Mouse (Mus musculus) left cerebral cortex, adult 2 months (tissue): ENCODE measurements around the gene Rhoa. TPM values are rescaled to one million over a fixed set of nuclear protein-coding genes. Genes with fewer than 3 reads are reported as not detected.

Experiments
- DNase-seq, 2 experiments: peaks; one replicate each; pipeline ENCODE4 v3.0.0; 2021 to 2022; ENCODE audit warnings: low spot score in 2 of 2, mixed read lengths in 1 of 2; ENCODE audit errors: extremely low spot score in 1 of 2
- H3K27ac ChIP-seq: fragments of 200-600 bp; 2 replicates; pipeline ENCODE4 v1.8.1; 2022
- H3K4me3 ChIP-seq: fragments of 200-600 bp; 2 replicates; pipeline ENCODE4 v1.8.1; 2022
- CTCF ChIP-seq: fragments of 200-600 bp; IDR thresholded peaks from 2 replicates; pipeline ENCODE4 v1.8.1; 2022; ENCODE audit warnings: antibody characterized with exemption, mild to moderate bottlenecking, moderate library complexity
- intact Hi-C: fragments of 180-260 bp; cut with DNase I; formaldehyde crosslinking; loops from one replicate; pipeline ENCODE4 v1.15.1; 2025
- total RNA-seq, 2 experiments: library from RNA; stranded (reverse); gene quantifications; 2 replicates each; pipeline ENCODE4 v1.2.3; 2021

The Rhoa gene
- total RNA-seq, 2 experiments from 2014 or later: 154 to 159 TPM

DNA sequence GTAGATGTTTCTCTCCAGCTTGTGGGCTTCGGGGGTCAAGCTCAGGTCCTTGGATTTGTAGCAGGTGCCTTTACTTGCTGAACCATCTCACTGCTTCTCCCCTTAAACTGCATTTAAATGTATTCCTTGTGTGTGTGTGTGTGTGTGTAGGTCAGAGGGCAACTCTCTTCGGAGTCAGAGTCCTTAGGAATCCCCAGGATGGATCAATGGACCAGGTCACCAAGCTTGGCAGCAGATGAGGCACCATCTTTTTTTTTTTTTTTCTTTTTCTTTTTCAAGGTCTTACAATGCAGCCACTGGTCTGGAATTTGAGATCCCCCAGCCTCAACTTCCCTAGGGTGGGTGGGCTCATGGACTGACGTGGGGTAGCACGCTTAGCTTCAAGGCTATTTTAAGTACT, 38.5 kb downstream of the Rhoa start:
- no peak for DNase-seq
- H3K4me3 ChIP-seq: no peak overlapping the region
- TF ChIP-seq CTCF: no peak
- intact Hi-C loops: no loop called here
- H3K27ac ChIP-seq: no peak overlapping the region

DNA sequence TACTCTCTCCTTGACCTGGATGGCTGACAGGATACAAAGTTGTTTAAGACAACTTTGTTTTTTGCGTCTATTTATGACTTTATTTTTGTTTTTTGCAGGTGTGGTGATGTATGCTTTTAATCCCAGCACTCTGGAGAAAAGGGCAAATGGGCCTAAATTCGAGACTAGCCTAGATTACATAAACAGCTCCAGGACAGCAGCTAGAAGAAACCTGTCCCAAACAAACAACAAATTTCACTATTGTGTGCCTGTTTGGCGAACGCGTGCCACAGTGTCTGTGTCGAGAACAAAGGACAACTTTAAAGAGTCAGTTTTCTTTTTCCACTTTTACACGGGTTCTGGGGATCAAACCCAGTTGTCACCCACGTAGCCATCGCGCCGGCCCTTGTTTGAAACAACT, 41.1 kb downstream of the Rhoa start:
- intact Hi-C loops: loop anchor here (1.0 kb wide), 1 partner anchor 41 kb away; the partner anchor contains the start of genes Rhoa and Tcta
- peak overlapping the region; percentile 99 for H3K27ac ChIP-seq
- DNase-seq: no peak
- H3K4me3 ChIP-seq: peak overlapping the region; percentile 76
- TF ChIP-seq CTCF: no peak

DNA sequence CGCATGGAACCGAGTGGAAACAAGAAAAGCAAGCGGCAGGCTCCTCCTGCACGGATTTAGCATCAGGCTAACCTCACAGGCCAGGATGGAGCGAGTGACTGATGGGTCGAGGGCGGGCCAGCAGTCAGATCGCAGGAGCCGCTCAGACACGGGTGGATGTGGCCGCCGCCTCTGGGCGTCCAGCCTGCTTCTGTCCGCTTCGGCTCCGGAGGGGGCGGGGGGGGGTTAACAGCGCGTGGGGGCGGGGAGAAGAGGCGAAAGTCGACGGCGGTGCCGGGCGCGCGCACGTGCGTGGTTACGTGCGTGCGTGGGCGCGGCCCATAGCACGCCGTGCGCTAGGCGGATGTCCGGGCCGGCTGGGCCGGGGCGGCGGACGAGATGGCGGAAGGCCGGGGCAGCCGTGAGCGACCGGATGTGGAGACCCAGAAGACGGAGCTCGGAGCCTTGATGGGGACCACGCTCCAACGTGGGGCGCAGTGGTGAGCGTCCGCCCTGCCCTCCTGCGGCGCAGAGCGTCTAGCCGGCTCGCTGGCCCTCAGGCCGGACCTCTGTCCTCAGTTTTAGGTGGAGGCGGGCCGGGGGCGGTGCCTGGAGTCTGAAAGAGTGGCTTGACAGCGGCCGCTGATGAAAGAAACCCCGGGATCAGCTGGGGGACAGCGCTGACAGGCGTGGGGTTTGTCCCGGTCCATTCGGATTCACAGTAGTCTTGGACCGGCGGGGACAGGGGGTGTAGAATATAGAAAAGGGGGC, 41.8 kb downstream of the Rhoa start, which contains the start of gene Usp4:
Usp4 (plus strand) TSS at position 314 of the 750 bp plus-strand sequence.
- peak within 1 kb of the TSS; percentile 76 for H3K4me3 ChIP-seq
- no peak for TF ChIP-seq CTCF
- intact Hi-C loops: loop anchor here (1.0 kb wide), 1 partner anchor 41 kb away; the partner anchor contains the start of genes Rhoa and Tcta
- H3K27ac ChIP-seq: peak within 1 kb of the TSS; percentile 99
- peak; percentile 84 to 87 for DNase-seq

DNA sequence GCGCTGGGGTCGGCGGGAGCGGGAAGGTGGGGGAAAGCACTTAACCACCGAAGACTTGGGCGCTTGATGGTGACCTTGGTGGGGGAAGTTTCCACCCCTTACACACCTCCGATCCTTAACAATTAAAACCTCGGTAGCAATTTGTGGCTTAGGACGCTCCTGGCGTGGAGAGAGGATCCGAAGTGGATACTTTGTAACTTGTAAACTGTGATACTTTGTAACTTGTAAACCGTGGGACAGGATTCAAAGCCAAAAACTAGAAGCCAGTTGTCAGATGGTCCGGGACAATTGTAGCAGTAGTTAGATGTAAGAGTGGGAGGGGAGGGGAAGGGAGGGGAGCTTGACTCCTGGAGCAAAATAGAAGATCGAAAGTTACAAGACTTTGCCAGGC, 42.4 kb downstream of the Rhoa start:
- intact Hi-C loops: no loop called here
- H3K27ac ChIP-seq: peak overlapping the region; percentile 99
- no peak for DNase-seq
- TF ChIP-seq CTCF: no peak
- peak overlapping the region; percentile 76 for H3K4me3 ChIP-seq

DNA sequence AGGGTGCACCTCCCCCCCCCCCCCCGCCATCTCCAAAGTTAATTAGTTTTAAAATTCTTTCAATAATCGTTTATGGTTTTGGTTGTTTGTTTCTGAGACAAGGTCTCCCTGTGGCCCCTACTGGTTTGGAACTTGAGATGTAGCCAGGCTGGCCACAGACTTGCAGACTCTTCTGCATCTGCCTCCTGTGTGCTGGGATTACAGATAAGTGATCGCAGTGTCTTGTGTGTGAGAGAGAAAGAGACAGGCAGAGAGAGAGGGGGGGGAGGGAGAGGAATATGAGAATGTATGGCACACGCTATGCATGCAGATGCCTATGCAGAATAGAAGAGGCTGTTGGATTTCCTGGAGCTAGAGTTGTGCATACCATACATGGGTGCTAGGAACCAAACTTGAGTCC, 43.8 kb downstream of the Rhoa start:
- intact Hi-C loops: no loop called here

DNA sequence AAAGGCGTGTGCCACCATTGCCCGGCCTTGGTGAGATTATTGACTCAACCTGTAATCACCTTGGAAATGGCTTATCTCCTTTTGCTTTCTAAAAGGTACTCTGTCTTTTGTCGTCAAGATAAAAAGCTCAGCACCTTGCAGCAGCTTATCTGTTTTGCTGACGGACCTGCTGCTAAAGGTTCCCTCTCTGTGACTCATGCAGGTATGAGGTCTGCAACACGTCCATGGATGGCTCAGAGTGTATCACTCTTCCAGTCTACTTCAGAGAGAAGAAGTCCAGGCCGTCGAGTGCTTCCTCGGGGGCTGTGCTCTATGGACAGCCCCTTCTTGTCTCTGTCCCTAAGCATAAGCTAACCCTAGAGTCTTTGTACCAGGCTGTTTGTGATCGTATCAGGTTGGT, 72.3 kb downstream of the Rhoa start:
- H3K4me3 ChIP-seq: no peak overlapping the region
- intact Hi-C loops: no loop called here
- no peak for TF ChIP-seq CTCF
- no peak for DNase-seq
- no peak overlapping the region for H3K27ac ChIP-seq

More for the DNA sequence above, 43.8 kb downstream of the Rhoa start:
- no peak for DNase-seq
- Histone ChIP-seq H3K27ac (no peak overlapping the region), H3K4me3 (no peak overlapping the region)
- TF ChIP-seq CTCF: no peak

DNA sequence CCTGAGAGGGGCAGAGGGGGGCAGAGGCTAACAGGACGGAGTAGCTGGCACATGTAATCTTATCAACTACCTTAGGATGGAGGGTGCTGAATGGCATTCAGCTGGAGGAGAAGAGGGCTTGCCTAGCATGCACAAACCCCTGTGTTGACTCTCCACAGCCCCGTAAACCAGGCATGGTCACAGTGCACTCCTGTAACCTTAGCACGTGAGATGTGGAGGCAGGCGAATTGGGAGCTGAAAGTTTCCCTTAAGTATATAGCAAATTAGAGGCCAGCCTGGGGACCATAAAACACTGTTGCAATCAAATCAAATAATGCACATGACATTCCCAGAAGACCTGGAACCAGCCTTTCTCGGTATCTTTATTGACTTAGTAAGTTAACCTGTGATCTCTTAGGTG, 72.8 kb downstream of the Rhoa start:
- no peak for TF ChIP-seq CTCF
- DNase-seq: no peak
- H3K27ac ChIP-seq: no peak overlapping the region
- no peak overlapping the region for H3K4me3 ChIP-seq
- intact Hi-C loops: no loop called here

DNA sequence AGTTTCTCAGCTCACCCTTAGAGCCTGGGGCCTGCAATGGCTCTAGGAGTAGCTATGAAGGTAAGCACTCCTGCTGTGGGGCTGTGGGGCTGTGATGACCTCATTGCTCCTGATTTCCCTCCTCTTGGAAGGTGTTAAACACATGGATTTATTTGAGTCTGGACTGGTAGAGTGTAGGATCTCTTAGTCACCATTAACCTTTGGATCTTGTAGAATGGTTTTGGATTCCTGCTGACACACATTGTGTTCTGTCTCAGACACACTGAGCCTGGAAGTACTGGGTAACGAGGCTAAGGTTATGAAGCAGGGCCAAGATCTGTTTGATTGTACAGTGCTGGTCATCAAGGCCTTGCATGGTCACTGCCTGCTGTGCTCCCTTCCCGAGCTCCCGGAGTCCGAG, 73.4 kb downstream of the Rhoa start:
- intact Hi-C loops: no loop called here
- no peak for TF ChIP-seq CTCF
- H3K27ac ChIP-seq: no peak overlapping the region
- H3K4me3 ChIP-seq: no peak overlapping the region
- no peak for DNase-seq

DNA sequence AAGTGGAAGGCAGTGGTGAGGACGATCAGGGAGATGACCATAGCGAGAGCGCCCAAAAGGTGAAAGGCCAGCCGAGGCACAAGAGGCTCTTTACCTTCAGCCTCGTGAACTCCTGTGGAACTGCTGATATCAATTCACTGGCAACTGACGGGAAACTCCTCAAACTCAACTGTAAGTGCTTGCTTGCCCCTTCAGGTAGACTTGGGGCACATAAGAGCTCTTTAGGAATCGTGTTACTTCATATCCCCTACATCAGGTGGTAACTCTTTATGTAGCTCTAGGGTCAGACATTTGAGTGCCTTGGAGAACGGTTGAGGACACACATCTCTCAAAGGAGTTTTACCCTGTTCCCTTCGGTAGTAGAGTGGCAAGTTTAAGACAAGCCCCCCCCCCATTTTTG, 75.5 kb downstream of the Rhoa start:
- DNase-seq: no peak
- intact Hi-C loops: no loop called here
- Histone ChIP-seq H3K4me3 (no peak overlapping the region), H3K27ac (no peak overlapping the region)
- no peak for TF ChIP-seq CTCF

DNA sequence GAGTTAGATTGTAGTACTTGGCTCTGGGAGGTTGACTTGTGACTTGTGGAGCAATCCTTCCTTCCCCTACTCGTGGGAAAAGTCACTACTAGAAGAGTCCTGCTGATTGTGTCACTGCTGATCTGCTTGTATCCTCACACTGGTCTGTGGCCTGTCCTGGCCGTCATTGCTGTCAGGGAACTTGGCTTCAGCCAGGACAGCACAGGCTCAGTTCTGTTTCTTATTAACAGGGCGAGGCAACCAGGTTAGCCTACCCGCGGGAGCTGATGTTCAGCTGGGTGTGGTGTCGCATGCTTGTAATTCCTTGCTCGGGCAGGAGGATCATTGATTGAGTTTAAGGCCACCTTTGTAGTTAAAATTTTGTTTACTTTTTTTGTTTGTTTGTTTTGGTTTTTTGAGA, 79.1 kb downstream of the Rhoa start:
- TF ChIP-seq CTCF: no peak
- no peak for DNase-seq
- Histone ChIP-seq H3K4me3 (no peak overlapping the region), H3K27ac (no peak overlapping the region)
- intact Hi-C loops: no loop called here

DNA sequence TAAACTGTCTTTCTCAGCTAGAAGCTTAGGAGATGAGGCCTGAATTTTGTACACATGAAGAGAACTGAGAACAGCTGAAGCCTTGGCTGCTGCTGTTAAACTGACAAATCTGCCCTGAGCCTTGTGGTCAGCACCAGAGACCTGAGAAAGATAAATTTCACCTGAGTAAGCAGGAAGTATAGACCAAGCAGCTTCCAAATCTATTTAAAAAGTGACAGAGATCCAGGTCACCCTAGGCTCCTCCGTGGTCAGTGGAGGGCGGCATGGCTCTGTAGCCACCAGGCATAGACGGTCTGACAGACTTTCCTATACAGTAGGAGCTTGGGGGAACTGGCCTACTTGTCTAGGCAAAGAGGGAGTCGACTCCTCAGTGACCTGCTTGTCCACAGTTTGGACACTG, 80.9 kb downstream of the Rhoa start:
- intact Hi-C loops: no loop called here
- no peak overlapping the region for H3K4me3 ChIP-seq
- no peak overlapping the region for H3K27ac ChIP-seq
- DNase-seq: no peak
- TF ChIP-seq CTCF: no peak

Other genes starting within 250 kb of the Rhoa start
- gene Mst1, start 225.7 kb upstream of the Rhoa start, total RNA-seq: not detected
- gene Rnf123, start 222.8 kb upstream of the Rhoa start, total RNA-seq: 100 to 1,000 TPM; 107 to 108 TPM
- gene Apeh, start 211.5 kb upstream of the Rhoa start, total RNA-seq: 10 to 100 TPM; 31.0 to 31.8 TPM
- 100 to 1,000 TPM; 300 to 320 TPM for gene Bsn, start 115.7 kb upstream of the Rhoa start, total RNA-seq
- 10 to 100 TPM; 77.4 to 77.5 TPM for gene Dag1, start 42.2 kb upstream of the Rhoa start, total RNA-seq
- gene Nicn1, start 15.7 kb upstream of the Rhoa start, total RNA-seq: 100 to 1,000 TPM; 122 to 130 TPM
- 10 to 100 TPM; 32.1 to 38.0 TPM for gene Amt, start 9.3 kb upstream of the Rhoa start, total RNA-seq
- 10 to 100 TPM; 29.3 to 35.4 TPM for gene Tcta, start within 50 bp of the Rhoa start, total RNA-seq
- gene Gpx1, start 32.8 kb downstream of the Rhoa start, total RNA-seq: 10 to 100 TPM; 90.0 to 94.1 TPM
- 100 to 1,000 TPM; 122 to 124 TPM for gene Usp4, start 41.7 kb downstream of the Rhoa start, total RNA-seq
- gene 1700102P08Rik, start 86.7 kb downstream of the Rhoa start, total RNA-seq: 1 to 10 TPM; 2.0 to 3.3 TPM
- gene Ccdc36, start 122.4 kb downstream of the Rhoa start, total RNA-seq: under 1 TPM; 0.26 to 0.29 TPM
- not detected for gene BC048562, start 130.4 kb downstream of the Rhoa start, total RNA-seq
- gene Ccdc71, start 154.4 kb downstream of the Rhoa start, total RNA-seq: 10 to 100 TPM; 31.3 to 44.6 TPM
- 10 to 100 TPM; 30.7 to 32.8 TPM for gene Klhdc8b, start 155.5 kb downstream of the Rhoa start, total RNA-seq
- 10 to 100 TPM; 28.2 to 29.4 TPM for gene Lamb2, start 173.6 kb downstream of the Rhoa start, total RNA-seq
- gene Usp19, start 184.5 kb downstream of the Rhoa start, total RNA-seq: 100 to 1,000 TPM; 153 to 167 TPM
- 10 to 100 TPM; 75.3 to 78.0 TPM for gene Qars, start 201.6 kb downstream of the Rhoa start, total RNA-seq
- gene Qrich1, start 210.7 kb downstream of the Rhoa start, total RNA-seq: 100 to 1,000 TPM; 140 to 155 TPM